Mouse (Mus musculus) liver, postnatal 0 days (tissue): Measurements from ENCODE around the gene Pard3. TPM values are rescaled to one million over a fixed set of nuclear protein-coding genes. Genes with fewer than 3 reads are reported as not detected.

ENCODE experiments used
- ATAC-seq: fragments of 200-750 bp; cut with Nextera tagmentation; 2 replicates; pipeline ENCODE4 v1.8.0; 2017; ENCODE audit warnings: mild to moderate bottlenecking, moderate library complexity
- DNase-seq: peaks from one replicate; pipeline ENCODE4 v3.0.0-alpha.2; 2016
- H3K27ac ChIP-seq: fragments of 300-500 bp; sonication (generic); 2 replicates; pipeline ENCODE4 v1.5.1; 2014; ENCODE audit warnings: antibody characterized with exemption, moderate library complexity, mild to moderate bottlenecking, low read depth
- H3K27me3 ChIP-seq: fragments of 300-500 bp; sonication (generic); 2 replicates; pipeline ENCODE4 v1.6.1; 2014; ENCODE audit warnings: low read length, control low read depth, mixed read lengths; ENCODE audit not compliant: insufficient read depth
- H3K36me3 ChIP-seq: fragments of 300-500 bp; sonication (generic); replicated peaks from 2 replicates; pipeline ENCODE4 v1.6.1; 2014; ENCODE audit warnings: mild to moderate bottlenecking, control low read depth, low read length, moderate library complexity, mixed read lengths; ENCODE audit not compliant: insufficient read depth
- H3K4me1 ChIP-seq: fragments of 300-500 bp; sonication (generic); 2 replicates; pipeline ENCODE4 v1.6.1; 2014; ENCODE audit warnings: antibody characterized with exemption, mild to moderate bottlenecking, control low read depth; ENCODE audit not compliant: insufficient read depth
- H3K4me2 ChIP-seq: fragments of 300-500 bp; sonication (generic); 2 replicates; pipeline ENCODE4 v1.6.1; 2014; ENCODE audit warnings: low read depth, mild to moderate bottlenecking, low read length, moderate library complexity, mixed read lengths
- H3K4me3 ChIP-seq: fragments of 300-500 bp; sonication (generic); 2 replicates; pipeline ENCODE4 v1.5.1; 2014; ENCODE audit warnings: low read depth, low read length
- H3K9ac ChIP-seq: fragments of 300-500 bp; sonication (generic); replicated peaks from 2 replicates; pipeline ENCODE4 v1.6.1; 2014; ENCODE audit warnings: mild to moderate bottlenecking, moderate library complexity
- H3K9me3 ChIP-seq: fragments of 300-500 bp; sonication (generic); 2 replicates; pipeline ENCODE4 v1.6.1; 2016; ENCODE audit warnings: mild to moderate bottlenecking, control low read depth, low read length, mixed read lengths
- CTCF ChIP-seq: sonication (generic); IDR thresholded peaks from 2 replicates; pipeline ENCODE4 v1.5.1; 2016; ENCODE audit warnings: antibody characterized with exemption, low read depth
- EP300 ChIP-seq: IDR thresholded peaks from 2 replicates; pipeline ENCODE4 v1.6.1; 2016; ENCODE audit warnings: antibody characterized with exemption, low read depth, mild to moderate bottlenecking
- WGBS: fragments of 180-500 bp; shearing (Covaris S2); extraction: QIAGEN DNeasy Blood & Tissue Kit; methylation state at CpG from one replicate; pipeline ENCODE4 v1.1.7; 2014; ENCODE audit not compliant: insufficient replicate concordance; 5-methylcytosine and 5-hydroxymethylcytosine counted together
- polyA plus RNA-seq: library from polyadenylated mRNA; unstranded; fragments of >200 nt; fragmentation: Nextera tagmentation; extraction: Ambion mirVana; gene quantifications from 2 replicates; pipeline ENCODE4 v1.2.1, GENCODE M21; 2015

Pard3 gene
- polyA plus RNA-seq, 1 experiment from 2014 or later: 10.2 TPM

- 91% methylated on average over 15 of the region's 15 CpGs for WGBS
- no peak for DNase-seq
Observed at GRCm38 (mm10) chr8:127603062-127603461, 539.4 kb downstream of the Pard3 start.

DNA sequence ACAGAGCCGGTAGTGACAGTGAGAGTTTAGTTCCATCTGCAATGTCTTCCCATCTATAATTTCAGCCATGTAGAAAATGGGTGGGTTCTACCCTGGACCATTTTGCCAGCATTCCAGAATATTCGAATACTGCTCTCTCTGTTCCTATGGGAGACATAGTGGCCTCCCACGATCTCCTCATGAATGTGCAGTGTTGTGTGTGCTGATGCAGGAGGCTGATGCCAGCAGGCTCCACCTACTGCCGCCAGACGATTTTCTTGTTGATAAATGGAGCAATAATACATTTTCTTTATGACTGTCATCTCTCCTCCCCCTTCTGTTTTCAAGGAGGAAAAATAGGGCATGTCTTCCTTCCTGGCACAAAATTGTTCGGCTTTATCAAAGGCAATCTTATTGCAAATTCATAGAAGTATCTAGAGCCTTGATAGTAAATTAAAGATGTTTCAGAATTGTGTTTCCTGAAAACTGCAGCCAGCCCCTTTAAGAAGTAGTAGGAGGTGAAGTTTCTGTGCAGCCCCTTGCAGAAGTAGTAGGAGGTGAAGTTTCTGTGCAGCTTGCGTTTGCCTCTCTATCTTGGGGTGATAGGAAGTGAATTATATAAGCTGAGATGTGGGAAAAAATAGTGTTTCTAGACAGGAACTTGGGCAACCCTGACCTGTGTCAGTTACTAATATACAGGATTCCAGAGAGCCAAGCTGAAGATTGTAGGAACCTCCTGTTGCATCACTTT, 545.0 kb downstream of the Pard3 start:
- Histone ChIP-seq H3K27me3 (no peaks in the 10 kb centered on the region), H3K27ac (no peak overlapping the region), H3K9ac (no peak overlapping the region), H3K4me2 (no peak overlapping the region), H3K9me3 (no peaks in the 10 kb centered on the region), H3K4me3 (no peak overlapping the region), H3K4me1 (no peaks in the 10 kb centered on the region), H3K36me3 (no peaks in the 10 kb centered on the region; the same call in 1 of the 2 replicates)
- no peak for TF ChIP-seq CTCF
- no peak for TF ChIP-seq EP300
- DNase-seq (no peak), ATAC-seq (no peak)
- 57% methylated on average over 7 of the region's 7 CpGs for WGBS

More at GRCm38 (mm10) chr8:127603062-127603461, 539.4 kb downstream of the Pard3 start:
- Histone ChIP-seq H3K4me1 (no peaks in the 10 kb centered on the region), H3K4me2 (no peak overlapping the region), H3K9me3 (no peaks in the 10 kb centered on the region), H3K9ac (no peak overlapping the region), H3K4me3 (no peak overlapping the region), H3K36me3 (no peaks in the 10 kb centered on the region; the same call in 1 of the 2 replicates), H3K27me3 (no peaks in the 10 kb centered on the region), H3K27ac (no peak overlapping the region)
- no peak for ATAC-seq
- TF ChIP-seq CTCF: no peak
- no peak for TF ChIP-seq EP300

GRCm38 (mm10) chr8:127609316-127609715, 545.6 kb downstream of the Pard3 start:
- Histone ChIP-seq H3K4me2 (no peak overlapping the region), H3K36me3 (no peaks in the 10 kb centered on the region; the same call in 1 of the 2 replicates), H3K27me3 (no peaks in the 10 kb centered on the region), H3K9me3 (no peaks in the 10 kb centered on the region), H3K4me1 (no peaks in the 10 kb centered on the region), H3K27ac (no peak overlapping the region), H3K9ac (no peak overlapping the region), H3K4me3 (no peak overlapping the region)
- no peak for TF ChIP-seq CTCF
- no peak for TF ChIP-seq EP300
- ATAC-seq: no peak
- DNase-seq: no peak
- 72% methylated on average over 10 of the region's 10 CpGs for WGBS

DNA sequence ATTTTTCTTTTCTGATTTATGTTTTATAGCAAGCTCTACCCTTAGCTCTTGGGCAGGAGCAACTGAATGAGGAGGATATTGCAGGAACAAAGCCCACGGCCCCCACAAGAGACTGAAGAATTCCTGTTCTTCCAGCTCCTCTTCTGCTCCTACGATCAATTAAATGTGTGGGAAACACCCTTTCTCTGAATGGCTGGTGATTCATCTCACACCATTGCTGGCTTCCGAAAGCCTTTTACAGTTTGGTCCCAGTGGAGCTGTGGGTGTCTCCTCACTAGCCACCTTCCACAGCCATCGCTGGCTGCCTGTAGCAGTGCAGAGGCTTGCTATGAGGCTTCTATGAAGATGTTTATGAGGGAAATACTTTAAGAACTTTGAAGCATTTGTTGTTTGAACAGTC, 550.5 kb downstream of the Pard3 start:
- H3K27me3 ChIP-seq: no peaks in the 10 kb centered on the region
- WGBS: 82% methylated on average over 4 of the region's 4 CpGs
- ATAC-seq (no peak), DNase-seq (no peak)
- H3K4me3 ChIP-seq: no peak overlapping the region
- no peaks in the 10 kb centered on the region for H3K9me3 ChIP-seq
- H3K27ac ChIP-seq: no peak overlapping the region
- no peaks in the 10 kb centered on the region for H3K36me3 ChIP-seq
- no peak overlapping the region for H3K4me2 ChIP-seq
- TF ChIP-seq EP300: no peak
- no peak for TF ChIP-seq CTCF
- H3K4me1 ChIP-seq: no peaks in the 10 kb centered on the region
- no peak overlapping the region for H3K9ac ChIP-seq

DNA sequence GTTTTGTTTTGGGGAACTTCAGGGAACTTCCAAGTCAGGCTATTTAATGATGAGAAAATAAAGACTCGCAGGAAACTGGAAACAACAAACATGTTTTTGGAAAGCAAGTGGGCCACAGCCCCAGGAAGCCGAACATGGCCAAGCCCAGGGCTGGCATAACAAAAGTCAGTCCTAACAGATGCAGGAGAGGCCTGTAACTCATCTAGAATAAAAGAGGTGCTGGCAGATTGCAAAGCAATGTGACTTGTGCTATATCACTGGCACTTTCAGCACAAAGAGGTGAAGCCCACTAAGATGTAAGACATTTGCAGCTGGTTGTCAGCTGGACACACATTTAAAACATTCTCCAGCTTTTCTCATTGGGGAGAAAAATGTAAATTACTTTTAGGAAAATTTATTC, 553.0 kb downstream of the Pard3 start:
- Histone ChIP-seq H3K4me1 (no peaks in the 10 kb centered on the region), H3K27ac (no peak overlapping the region), H3K4me3 (no peak overlapping the region), H3K36me3 (no peaks in the 10 kb centered on the region), H3K4me2 (no peak overlapping the region), H3K9ac (no peak overlapping the region), H3K27me3 (no peaks in the 10 kb centered on the region), H3K9me3 (no peaks in the 10 kb centered on the region)
- DNase-seq (no peak), ATAC-seq (no peak)
- WGBS: 71% methylated on average over 2 of the region's 2 CpGs
- TF ChIP-seq EP300 (no peak), CTCF (no peak)

- H3K36me3 ChIP-seq: no peaks in the 10 kb centered on the region
- TF ChIP-seq EP300: no peak
- TF ChIP-seq CTCF: no peak
- 71% methylated on average over 3 of the region's 3 CpGs for WGBS
- no peak for DNase-seq
- H3K4me2 ChIP-seq: no peak overlapping the region
- no peak overlapping the region for H3K9ac ChIP-seq
- no peaks in the 10 kb centered on the region for H3K27me3 ChIP-seq
- ATAC-seq: no peak
- H3K4me1 ChIP-seq: no peaks in the 10 kb centered on the region
- H3K4me3 ChIP-seq: no peak overlapping the region
- H3K27ac ChIP-seq: no peak overlapping the region
- H3K9me3 ChIP-seq: no peaks in the 10 kb centered on the region
Observed at GRCm38 (mm10) chr8:127622137-127622536, 558.4 kb downstream of the Pard3 start.
